Mouse (Mus musculus): ENCODE measurements around the gene Anks1b.

Anks1b gene

DNA sequence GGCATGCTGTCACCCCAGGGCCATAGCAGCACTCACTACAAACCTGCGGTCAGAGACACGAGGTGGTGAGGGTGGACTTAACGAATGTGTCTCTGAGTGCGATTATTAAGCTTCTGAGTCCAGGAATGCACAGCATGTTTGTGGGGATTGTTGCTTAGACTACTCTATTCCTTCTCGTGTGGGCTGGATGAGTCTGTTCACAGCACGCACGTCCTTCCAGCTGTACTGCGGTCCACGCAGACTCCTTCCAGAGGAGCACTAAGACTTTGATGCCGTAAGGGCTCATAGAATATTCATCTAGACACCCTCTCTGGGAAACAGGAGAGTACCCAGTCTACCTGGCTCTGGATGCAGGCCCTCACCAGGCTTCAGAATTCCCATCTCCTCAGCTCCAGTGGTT, 1094.9 kb downstream of the Anks1b start:
- no peak for DNase-seq

DNA sequence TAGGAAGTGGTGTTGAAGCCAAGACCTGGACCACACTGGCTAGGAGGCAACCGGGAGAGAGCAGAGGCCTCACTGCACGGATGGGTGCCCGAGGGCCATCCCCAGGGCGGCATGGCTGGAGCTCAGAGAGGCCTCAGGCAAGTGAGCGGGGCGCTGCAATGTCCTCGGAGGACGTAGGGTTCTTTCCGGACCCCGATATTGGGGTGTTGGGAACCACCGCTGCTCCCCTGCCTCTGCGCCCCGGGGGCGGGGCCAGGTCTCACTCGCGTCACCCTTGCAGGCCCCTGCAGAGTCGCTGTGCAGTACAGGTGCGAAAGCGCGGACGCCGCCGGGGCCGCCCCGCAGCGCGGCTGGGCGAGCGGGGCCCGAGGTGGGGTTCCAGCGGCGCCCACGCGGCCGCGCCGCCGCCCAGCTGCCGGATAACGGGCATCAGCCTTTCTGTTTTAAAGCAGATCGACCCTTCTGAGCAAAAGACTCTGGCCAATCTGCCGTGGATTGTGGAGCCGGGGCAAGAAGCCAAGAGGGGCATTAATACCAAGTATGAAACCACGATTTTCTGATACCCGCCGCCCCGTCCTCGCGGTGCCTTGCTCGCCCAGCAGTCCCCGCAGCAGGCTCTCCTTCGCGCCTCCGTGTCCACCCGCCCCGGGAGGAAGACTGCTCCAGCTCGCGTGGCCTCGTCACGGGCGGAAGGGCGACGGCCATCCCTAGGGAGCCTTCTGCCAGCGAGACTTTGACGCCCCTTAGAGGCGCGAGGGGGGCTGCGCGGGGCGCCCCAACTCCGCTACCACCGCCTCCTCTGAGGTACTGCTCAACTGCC, 1096.3 kb downstream of the Anks1b start:
- DNase-seq: peak; percentile 65 to 74

DNA sequence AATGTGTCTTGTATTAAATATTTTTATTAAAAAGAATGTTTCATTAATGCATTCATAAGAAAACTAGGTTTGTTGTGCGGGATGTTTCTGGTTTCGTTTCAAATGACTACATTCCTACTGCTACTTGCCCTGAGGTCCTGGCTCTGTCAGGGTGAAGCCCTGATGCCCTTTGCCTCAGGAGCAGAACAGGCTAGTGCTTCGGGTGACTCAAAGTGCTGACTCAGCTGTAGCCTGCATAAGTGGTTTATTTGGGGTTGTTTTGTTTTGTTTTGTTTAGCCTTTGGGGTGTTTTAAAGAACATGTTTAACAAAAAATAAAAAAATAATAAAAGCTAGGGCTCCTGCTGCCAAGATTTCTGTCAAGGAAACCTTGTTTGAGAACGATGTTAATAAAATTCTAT, 1097.3 kb downstream of the Anks1b start:
- DNase-seq: no peak

DNA sequence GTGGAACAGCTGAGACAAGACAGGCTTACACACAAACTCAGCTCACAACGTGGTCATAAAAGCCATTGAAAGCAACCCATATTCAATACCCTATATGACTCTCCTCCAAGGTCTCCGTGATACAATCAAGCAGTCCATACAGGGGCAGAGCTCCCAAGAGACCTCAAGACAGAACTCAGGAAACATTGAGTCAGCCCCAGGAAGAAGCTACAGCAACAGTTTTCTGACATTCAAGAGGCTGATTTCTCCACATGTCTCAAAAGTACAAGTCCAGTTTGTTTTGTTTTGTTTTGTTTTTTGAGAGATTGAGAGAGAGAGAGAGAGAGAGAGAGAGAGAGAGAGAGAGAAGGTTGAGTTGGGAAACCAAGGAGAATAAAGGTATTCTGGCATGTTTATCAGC, 1100.8 kb downstream of the Anks1b start:
- DNase-seq: no peak

DNA sequence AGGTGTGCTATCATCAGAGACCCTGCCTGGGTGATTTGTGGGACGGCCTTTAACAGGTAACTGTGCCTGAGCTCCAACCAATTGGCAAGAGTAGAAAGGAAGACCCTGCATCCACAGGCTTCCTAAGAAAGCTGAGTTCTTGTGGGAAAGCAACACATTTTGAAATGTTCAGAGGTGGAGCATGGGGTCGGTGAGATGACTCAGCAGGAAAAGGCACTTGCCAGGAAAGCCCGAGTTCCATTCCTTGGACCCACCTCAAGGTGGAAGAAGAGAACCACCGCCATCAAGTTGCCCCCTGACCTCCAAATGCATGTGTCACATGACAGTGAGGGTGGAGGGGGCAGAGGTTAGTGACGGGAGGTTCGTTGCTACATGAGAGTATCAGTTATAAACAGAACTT, 1101.2 kb downstream of the Anks1b start:
- DNase-seq: no peak

DNA sequence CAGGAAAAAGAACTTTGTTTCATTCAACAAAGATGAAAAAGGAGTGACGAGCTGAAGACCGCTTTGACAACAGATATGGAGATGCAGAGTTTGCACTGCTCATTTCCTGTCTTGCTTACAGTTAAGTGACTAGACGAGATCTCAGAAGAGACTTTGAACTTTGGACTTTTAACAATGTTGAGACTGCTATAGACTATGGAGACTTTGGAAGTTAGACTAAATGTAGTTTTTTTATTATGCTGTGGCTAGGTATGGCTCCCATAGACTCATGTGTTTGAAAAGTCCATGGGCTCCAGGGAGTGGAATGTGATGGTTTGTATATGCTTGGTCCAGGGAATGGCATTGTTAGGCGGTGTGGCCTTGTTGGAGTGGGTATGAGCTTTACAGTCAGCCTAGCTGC, 1108.5 kb downstream of the Anks1b start:
- no peak for DNase-seq

DNA sequence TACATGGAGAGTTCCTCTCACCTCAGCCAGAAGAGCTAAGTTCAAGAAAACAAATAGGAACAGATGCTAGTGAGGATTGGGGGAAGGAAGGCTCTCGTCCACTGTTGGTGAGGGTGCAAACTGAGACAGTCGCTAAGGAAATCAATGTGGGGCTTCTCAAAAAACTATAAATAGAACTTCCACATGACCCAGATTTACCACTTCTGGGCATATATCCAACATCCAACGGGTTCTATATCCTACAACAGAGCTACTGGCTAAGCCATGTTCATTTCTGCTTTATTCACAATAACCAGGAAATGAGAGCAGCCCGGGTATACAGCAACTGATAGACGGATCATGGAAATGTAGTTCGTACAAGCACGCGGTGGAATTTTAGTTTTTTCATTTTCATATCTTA, 1109.7 kb downstream of the Anks1b start:
- peak; percentile 37 to 66 for DNase-seq

DNA sequence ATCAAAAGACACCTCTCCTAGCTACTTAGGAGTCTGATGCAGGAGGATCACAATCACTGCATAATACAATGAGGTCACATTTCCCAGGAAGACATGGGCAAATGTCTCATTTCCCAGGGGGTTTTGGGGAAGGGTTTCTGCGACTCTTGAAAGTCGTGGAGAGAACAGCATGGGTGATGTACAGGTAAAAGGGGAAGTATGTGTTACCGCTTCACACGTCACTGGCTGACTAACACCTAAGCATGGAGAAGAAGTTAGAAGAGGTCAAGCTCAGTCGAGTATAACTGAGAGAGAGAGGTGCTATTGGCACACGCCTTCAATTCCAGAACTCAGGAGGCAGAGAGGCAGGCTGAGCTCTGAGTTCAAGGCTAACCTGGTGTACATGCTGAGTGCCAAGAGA, 1117.0 kb downstream of the Anks1b start:
- DNase-seq: no peak

DNA sequence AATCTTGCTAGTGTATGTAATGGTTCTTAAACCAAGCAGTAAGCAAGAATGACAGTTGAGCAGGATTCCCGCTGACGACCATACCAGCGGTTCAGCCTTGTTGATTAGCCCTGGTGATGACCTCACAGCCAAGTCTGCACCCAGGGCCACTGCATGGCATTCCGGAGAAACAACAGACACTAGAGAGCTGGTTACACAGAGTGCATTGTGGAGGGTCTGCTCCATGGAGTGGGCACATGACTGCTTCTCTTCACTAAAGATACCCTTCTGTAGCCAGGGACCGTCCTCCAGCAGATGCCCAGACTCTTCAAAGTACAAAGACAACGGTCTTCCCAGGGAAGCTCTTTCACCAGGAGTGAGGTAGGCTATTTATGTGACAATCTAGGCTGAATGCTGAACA, 1118.9 kb downstream of the Anks1b start:
- no peak for DNase-seq

DNA sequence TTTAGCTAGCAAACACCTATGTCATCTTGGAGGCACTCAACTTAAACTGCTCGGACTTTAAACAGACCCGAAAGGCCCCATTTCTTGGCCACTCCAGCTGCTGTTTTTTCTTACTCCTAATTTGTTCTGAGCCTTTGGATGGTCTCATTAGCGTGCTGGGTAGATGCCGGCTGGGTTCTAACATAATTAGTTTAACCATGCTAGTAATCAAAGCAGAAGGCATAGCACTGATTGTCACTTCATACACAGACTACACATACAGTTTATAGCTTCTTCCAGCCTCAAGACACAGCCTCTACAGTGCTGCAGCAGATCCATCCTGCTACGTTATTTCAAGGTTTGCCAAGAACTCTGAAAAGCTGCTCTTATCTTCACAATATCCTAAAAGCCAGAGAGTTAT, 1120.6 kb downstream of the Anks1b start:
- DNase-seq: no peak

DNA sequence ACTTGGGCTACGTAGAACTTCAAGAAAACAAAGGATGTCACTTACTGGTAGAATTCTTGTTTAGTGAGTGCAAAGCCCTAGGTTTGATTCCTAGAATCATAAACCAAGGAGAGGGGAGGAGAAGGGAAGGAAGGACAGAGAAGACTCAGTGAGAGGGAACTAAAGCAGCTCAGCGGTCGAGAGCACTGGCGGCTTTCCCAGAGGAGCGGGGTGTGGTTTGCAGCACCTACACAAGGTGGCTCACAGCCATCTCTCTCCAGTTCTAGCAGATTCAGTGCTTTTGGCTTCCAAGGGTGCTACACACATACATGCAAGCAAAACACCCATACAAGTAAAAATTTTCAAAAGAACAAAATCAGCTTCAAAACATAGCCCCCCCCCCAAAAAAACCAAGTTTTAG, 1126.6 kb downstream of the Anks1b start:
- DNase-seq: peak; percentile 51 to 53

DNA sequence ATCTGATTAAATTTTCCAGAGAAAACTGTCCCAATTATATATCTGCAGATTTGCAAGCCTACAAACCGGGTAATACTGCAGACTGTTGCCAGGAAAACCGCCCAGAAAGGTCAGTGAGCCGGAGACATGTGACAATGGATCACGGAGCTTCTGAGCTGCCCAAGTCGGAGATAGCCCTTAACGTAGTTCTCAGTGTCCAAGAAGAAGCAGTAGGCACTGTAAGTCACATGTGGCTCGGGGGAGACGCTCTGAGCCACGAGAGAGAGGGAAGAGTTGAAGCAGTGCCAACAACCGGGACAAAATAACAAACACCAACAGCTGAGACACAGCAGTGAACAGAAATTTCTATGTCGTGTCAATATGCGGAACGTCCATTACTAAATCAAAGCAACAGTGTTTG, 1128.1 kb downstream of the Anks1b start:
- DNase-seq: peak; percentile 37 to 49

DNA sequence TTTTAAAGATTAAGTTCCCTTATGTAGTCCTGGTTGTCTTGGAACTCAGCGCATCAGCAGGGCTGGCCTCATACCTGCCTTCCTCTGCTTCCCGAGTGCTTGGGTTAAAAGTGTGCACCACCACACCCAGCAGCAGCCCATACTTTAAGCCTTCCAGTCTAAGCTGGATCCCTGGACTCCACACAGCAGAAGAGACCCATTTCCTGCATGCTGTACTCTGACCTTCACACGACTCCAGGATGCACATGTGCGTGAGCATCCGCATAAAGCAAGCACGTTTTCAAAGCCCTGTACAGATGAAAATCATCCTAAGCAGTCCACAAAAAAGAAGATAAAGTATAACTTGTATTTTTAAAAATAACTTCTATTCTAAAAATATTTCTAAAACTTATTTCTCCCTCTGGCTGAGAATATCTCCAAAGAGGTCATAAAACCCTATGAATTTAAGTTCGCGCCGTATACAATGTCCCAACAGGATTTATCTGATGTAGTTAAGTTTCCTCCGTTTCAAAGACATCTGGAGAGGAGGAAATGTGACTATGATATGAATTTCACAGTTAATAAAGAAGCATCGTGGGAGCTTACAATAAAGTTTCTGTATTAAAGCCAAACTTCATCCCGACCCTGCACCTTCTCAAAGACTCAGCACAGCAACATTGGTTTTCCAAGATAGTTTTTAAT, 1132.7 kb downstream of the Anks1b start:
- DNase-seq: no peak

All from cerebellum, postnatal 14 days (tissue).